23 mouse cellular contexts compared by ENCODE assay signal in genomic region chr7:127799211-127799610, GRCm38 (mm10). TPM values are rescaled to one million over a fixed set of nuclear protein-coding genes. Genes with fewer than 3 reads are reported as not detected.
"Had no signal": no experiment of that assay in that cellular context is flagged by ENCODE, and none has a peak within 500 bp of the region (broad histone marks: within the 10 kb centered on the region; RNA-seq: fewer than 3 reads in every experiment).

No protein-coding gene starts in this region.

- H3K4me2 ChIP-seq: liver, embryonic 11.5 days; lung, embryonic 14.5 days; neural tube, embryonic 12.5 days; neural tube, embryonic 15.5 days; stomach, embryonic 15.5 days had no signal

- DNase-seq: kidney, adult 2 months; kidney, postnatal 14 days; kidney, postnatal 4 days; liver, postnatal 0 days; lung, embryonic 14.5 days; midbrain, embryonic 14.5 days; right cerebral cortex, adult 18-20 months; right cerebral cortex, postnatal 25 days; spleen, adult 18-20 months; thymus, adult 2 months; thymus, postnatal 14 days; thymus, postnatal 4 days had no signal

- ATAC-seq: intestine, postnatal 0 days; liver, postnatal 0 days; lung, postnatal 0 days had no signal

- H3K4me1 ChIP-seq: neural tube, embryonic 12.5 days had no signal

- H3K4me3 ChIP-seq: megakaryocyte, embryonic 14.5 days; midbrain, embryonic 10.5 days; neural tube, embryonic 12.5 days; neural tube, embryonic 15.5 days; stomach, embryonic 15.5 days had no signal

- H3K27me3 ChIP-seq: megakaryocyte, embryonic 14.5 days; neural tube, embryonic 12.5 days; neural tube, embryonic 15.5 days; stomach, embryonic 15.5 days had no signal

- H3K9ac ChIP-seq: liver, embryonic 14.5 days; liver, postnatal 0 days; lung, embryonic 14.5 days; neural tube, embryonic 12.5 days; neural tube, embryonic 15.5 days; stomach, embryonic 15.5 days had no signal

- H3K9me3 ChIP-seq: megakaryocyte, embryonic 14.5 days; midbrain, embryonic 10.5 days; neural tube, embryonic 12.5 days; neural tube, embryonic 15.5 days; stomach, embryonic 15.5 days had no signal

- H3K27ac ChIP-seq: liver, embryonic 14.5 days; macrophage; midbrain, embryonic 10.5 days; neural tube, embryonic 12.5 days; neural tube, embryonic 15.5 days; stomach, embryonic 15.5 days had no signal

RNA-seq across cellular contexts. Expression of gene Gm49388, which starts 13.8 kb away (rescaled TPM):
- polyA plus RNA-seq: intestine, postnatal 0 days; kidney, adult 2 months; kidney, embryonic 14.5 days; liver, embryonic 11.5 days; lung, postnatal 0 days; midbrain, embryonic 14.5 days; neural tube, embryonic 12.5 days; neural tube, embryonic 15.5 days; stomach, embryonic 15.5 days; thymus, adult 2 months had no signal
